ENCODE assay signal across 11 mouse cellular contexts in the genomic region with DNA sequence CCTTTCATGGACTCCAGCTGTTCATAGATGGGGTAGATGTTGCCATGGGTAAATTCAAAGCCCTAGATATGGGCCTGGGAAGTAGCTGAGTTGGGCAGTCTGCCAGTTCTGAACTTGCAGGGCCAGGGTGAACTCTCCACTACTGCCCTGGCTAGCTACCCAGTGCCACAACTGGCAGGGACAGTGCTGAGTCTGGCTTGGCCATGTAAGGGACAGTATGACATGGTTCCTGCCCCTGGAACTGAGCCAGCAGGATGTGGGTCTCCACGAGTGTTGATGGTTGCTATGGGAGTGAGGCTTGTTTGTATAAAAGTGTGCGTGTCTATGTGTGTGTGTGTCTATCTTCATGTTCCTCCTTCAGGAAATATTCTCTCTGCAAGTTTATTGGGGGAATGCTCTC. TPM values are rescaled to one million over a fixed set of nuclear protein-coding genes. Genes with fewer than 3 reads are reported as not detected.
DNase-seq lines count a peak whose midpoint lies in the region; ATAC-seq lines count a peak whose summit lies in the region.
"Had no signal": no experiment of that assay in that cellular context is flagged by ENCODE, and none has a peak within 500 bp of the region (broad histone marks: within the 10 kb centered on the region; RNA-seq: fewer than 3 reads in every experiment).

No protein-coding gene starts in this region.

- H3K27me3 ChIP-seq in forebrain, embryonic 14.5 days (replicated peaks; ENCODE audit: control insufficient read depth, insufficient read depth, low read length), result no peaks in the 10 kb centered on the region
- no peaks in the 10 kb centered on the region for H3K27me3 ChIP-seq in forebrain, embryonic 12.5 days
- H3K27me3 ChIP-seq: lung, embryonic 15.5 days had no signal

- peaks cover 10% of the 10 kb centered on the region for H3K36me3 ChIP-seq in forebrain, embryonic 14.5 days (ENCODE audit: control insufficient read depth, insufficient read depth, low read length)
- H3K36me3 ChIP-seq in forebrain, embryonic 12.5 days (replicated peaks), result peaks cover 3% of the 10 kb centered on the region; the same call in 1 of the 2 replicates

- DNase-seq in forebrain, embryonic 14.5 days (ENCODE audit: low spot score), result peak; percentile 2
- peak; percentile 29 to 38 for DNase-seq in lung, adult 18-20 months
- no peak for DNase-seq in lung, postnatal 25 days (ENCODE audit: low spot score)
- peak; percentile 57 for DNase-seq in naive thymus-derived CD4-positive, alpha-beta T cell, adult 2 months (ENCODE audit: low read depth)
- no peak for DNase-seq in thymus, adult 18-20 months
- no peak for DNase-seq in layer of hippocampus, postnatal 14 days (ENCODE audit: low spot score in 2 of 2)
- DNase-seq: thymus, postnatal 4 days had no signal

- 87% methylated on average over 2 of the region's 2 CpGs for WGBS in forebrain, embryonic 14.5 days
- WGBS in forebrain, embryonic 12.5 days, result 92% methylated on average over 2 of the region's 2 CpGs

- no peak for ATAC-seq in forebrain, embryonic 14.5 days
- no peak for ATAC-seq in forebrain, embryonic 12.5 days (ENCODE audit: low FRiP score)
- ATAC-seq in common myeloid progenitor, adult 5-6 weeks (replicated peaks; ENCODE audit: low read depth, poor library complexity, severe bottlenecking), result peak; percentile 62

- no peak overlapping the region for H3K27ac ChIP-seq in forebrain, embryonic 14.5 days (ENCODE audit: low read depth, low read length)
- no peak overlapping the region for H3K27ac ChIP-seq in forebrain, embryonic 12.5 days
- H3K27ac ChIP-seq: kidney, postnatal 0 days; lung, embryonic 15.5 days had no signal

- no peak overlapping the region for H3K9ac ChIP-seq in forebrain, embryonic 14.5 days (ENCODE audit: low read length)
- H3K9ac ChIP-seq in forebrain, embryonic 12.5 days, result no peak overlapping the region
- H3K9ac ChIP-seq: lung, embryonic 15.5 days had no signal

- H3K4me2 ChIP-seq in forebrain, embryonic 14.5 days (ENCODE audit: low read length), result no peak overlapping the region
- no peak overlapping the region for H3K4me2 ChIP-seq in forebrain, embryonic 12.5 days
- H3K4me2 ChIP-seq: lung, embryonic 15.5 days had no signal

- no peaks in the 10 kb centered on the region for H3K4me1 ChIP-seq in forebrain, embryonic 14.5 days (ENCODE audit: control insufficient read depth, insufficient read depth, low read length)
- no peaks in the 10 kb centered on the region for H3K4me1 ChIP-seq in forebrain, embryonic 12.5 days
- H3K4me1 ChIP-seq: lung, embryonic 15.5 days had no signal

- no peak overlapping the region for H3K4me3 ChIP-seq in forebrain, embryonic 14.5 days (ENCODE audit: low read depth, low read length)
- H3K4me3 ChIP-seq in forebrain, embryonic 12.5 days (replicated peaks), result no peak overlapping the region
- H3K4me3 ChIP-seq: lung, embryonic 15.5 days had no signal

- no peaks in the 10 kb centered on the region for H3K9me3 ChIP-seq in forebrain, embryonic 14.5 days (replicated peaks; ENCODE audit: control insufficient read depth, low read length)
- peaks cover 4% of the 10 kb centered on the region; the same call in 1 of the 2 replicates for H3K9me3 ChIP-seq in forebrain, embryonic 12.5 days
- H3K9me3 ChIP-seq: lung, embryonic 15.5 days had no signal

RNA-seq across cellular contexts. Expression of gene Edem1, which starts 34.1 kb away (rescaled TPM):
- 7.5 and 11.4 TPM in 2 replicates for polyA plus RNA-seq in forebrain, embryonic 14.5 days (2014; fragmentation: Nextera tagmentation; extraction: Ambion mirVana)
- polyA plus RNA-seq in forebrain, embryonic 12.5 days (2016; fragmentation: Nextera tagmentation; extraction: Ambion mirVana), result 19.2 and 19.3 TPM in 2 replicates
- 23.2 and 41.7 TPM in 2 replicates for total RNA-seq in common myeloid progenitor, adult 5-6 weeks (2017)
- total RNA-seq in layer of hippocampus, postnatal 14 days (2021), result 10 to 100 TPM; 19.6 to 28.9 TPM

Comparison
In these comparisons a context has a peak if more than half of its experiments do, and no peak if none do; other contexts are left out.
1. DNase-seq: peak in forebrain, embryonic 14.5 days (single experiment), lung, adult 18-20 months (2 of 2) and naive thymus-derived CD4-positive, alpha-beta T cell, adult 2 months (single experiment); none in lung, postnatal 25 days (single experiment), thymus, adult 18-20 months (0 of 2) and layer of hippocampus, postnatal 14 days (0 of 2).